ENCODE assay signal across 8 mouse cellular contexts in genomic region chr16:52031712-52032251, GRCm38 (mm10). TPM values are rescaled to one million over a fixed set of nuclear protein-coding genes. Genes with fewer than 3 reads are reported as not detected.
DNase-seq lines count a peak whose midpoint lies in the region; ATAC-seq lines count a peak whose summit lies in the region.

No protein-coding gene starts in this region.

- WGBS in hindbrain, embryonic 13.5 days, result 0% methylated on average over 37 of the region's 37 CpGs

- H3K9me3 ChIP-seq in hindbrain, embryonic 13.5 days, result no peaks in the 10 kb centered on the region

- peak; percentile 86 for DNase-seq in NIH3T3 (ENCODE audit: low read depth)
- peak; percentile 91 to 95 for DNase-seq in cerebellum, postnatal 10 days
- DNase-seq in frontal cortex, postnatal 14 days (ENCODE audit: low spot score in 2 of 2), result peak; percentile 74 to 78
- peak; percentile 69 to 82 for DNase-seq in layer of hippocampus, postnatal 25 days (ENCODE audit: extremely low spot score in 1 of 2, low spot score in 1 of 2)
- DNase-seq in lung, postnatal 14 days, result peak; percentile 95
- peak; percentile 86 for DNase-seq in retina, postnatal 1 day
- DNase-seq in urinary bladder, adult 18-20 months (ENCODE audit: low spot score in 2 of 2), result peak; percentile 85

- peaks cover 49% of the 10 kb centered on the region for H3K4me1 ChIP-seq in hindbrain, embryonic 13.5 days (replicated peaks)

- H3K4me2 ChIP-seq in hindbrain, embryonic 13.5 days, result peak overlapping the region; percentile 68

- H3K4me3 ChIP-seq in hindbrain, embryonic 13.5 days, result peak overlapping the region; percentile 95

- H3K9ac ChIP-seq in hindbrain, embryonic 13.5 days, result peak overlapping the region; percentile 95

- no peaks in the 10 kb centered on the region for H3K27me3 ChIP-seq in hindbrain, embryonic 13.5 days

- peaks cover 15% of the 10 kb centered on the region for H3K36me3 ChIP-seq in hindbrain, embryonic 13.5 days

- peak overlapping the region; percentile 98 for H3K27ac ChIP-seq in hindbrain, embryonic 13.5 days

- peak; percentile 82 for ATAC-seq in hindbrain, embryonic 13.5 days (ENCODE audit: low FRiP score)

RNA-seq across cellular contexts. Expression of gene Cblb, which starts 0.8 kb away (rescaled TPM):
- polyA plus RNA-seq in hindbrain, embryonic 13.5 days (2015; fragmentation: Nextera tagmentation; extraction: Ambion mirVana), result 19.6 and 21.5 TPM in 2 replicates
- total RNA-seq in layer of hippocampus, postnatal 25 days (2021), result 10 to 100 TPM; 37.2 to 39.9 TPM

Comparison
In these comparisons a context has a peak if more than half of its experiments do, and no peak if none do; other contexts are left out.
1. Peak in every context shown above with its lines: DNase-seq, ATAC-seq, H3K4me3 ChIP-seq and H3K27ac ChIP-seq.